8 mouse cellular contexts compared by ENCODE assay signal in the genomic region with DNA sequence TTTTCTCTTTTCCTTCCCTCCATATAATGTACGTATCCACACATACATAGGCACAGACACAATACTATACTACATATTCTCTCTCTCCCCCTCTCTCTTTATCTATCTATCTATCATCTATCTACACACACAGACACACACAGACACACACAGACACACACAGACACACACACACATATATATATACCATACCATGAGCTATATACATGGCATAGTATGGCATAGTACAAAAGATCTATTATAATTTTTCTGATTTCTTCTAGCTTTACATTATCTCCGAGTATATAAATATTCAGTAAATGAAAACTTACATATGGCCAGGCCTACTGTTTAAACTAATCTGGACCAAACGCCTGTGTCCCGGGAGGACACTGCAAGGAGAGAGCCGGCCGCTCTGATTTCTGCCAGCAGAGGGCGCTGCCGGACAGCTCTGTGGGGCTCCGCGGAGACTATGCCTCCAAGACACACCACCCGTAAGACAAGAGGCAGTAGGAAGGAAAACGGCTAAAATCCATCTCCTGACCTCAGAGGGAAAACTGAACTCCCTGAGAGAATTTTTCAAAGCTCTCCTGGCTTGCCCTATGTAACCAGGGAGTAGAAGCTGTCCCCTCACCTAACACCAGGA. TPM values are rescaled to one million over a fixed set of nuclear protein-coding genes. Genes with fewer than 3 reads are reported as not detected.
A peak's percentile ranks its signal among the peaks of the same experiment; 100 is the strongest.
DNase-seq lines count a peak whose midpoint lies in the region; ATAC-seq and TF ChIP-seq lines count a peak whose summit lies in the region.

No protein-coding gene starts in this region.

- intact Hi-C loops in gastrocnemius, postnatal 36 days (cut with DNase I), result loop anchor here (5.0 to 10.0 kb wide), 2 partner anchors 53 to 120 kb away; no protein-coding TSS in a partner anchor
- intact Hi-C loops in left cerebral cortex, postnatal 4 days (cut with DNase I), result loop anchor here (5.0 kb wide), 2 partner anchors 153 to 253 kb away; a partner anchor contains a TSS

- no peaks in the 10 kb centered on the region for H3K9me3 ChIP-seq in intestine, postnatal 0 days (ENCODE audit: control insufficient read depth)
- H3K9me3 ChIP-seq in midbrain, embryonic 12.5 days, result no peaks in the 10 kb centered on the region

- no peaks in the 10 kb centered on the region for H3K27me3 ChIP-seq in intestine, postnatal 0 days (replicated peaks; ENCODE audit: control insufficient read depth, insufficient read depth, low read length)
- H3K27me3 ChIP-seq in midbrain, embryonic 12.5 days, result no peaks in the 10 kb centered on the region

- ATAC-seq in intestine, postnatal 0 days, result peak; percentile 68
- ATAC-seq in midbrain, embryonic 12.5 days (ENCODE audit: low FRiP score, low read depth), result peak; percentile 76

- no peak overlapping the region for H3K9ac ChIP-seq in intestine, postnatal 0 days (ENCODE audit: low read depth, low read length)
- no peak overlapping the region for H3K9ac ChIP-seq in midbrain, embryonic 12.5 days (replicated peaks)

- TF ChIP-seq CTCF in intestine, postnatal 0 days (IDR thresholded peaks at IDR 0.05; ENCODE audit: low read depth), result peak; percentile 97

- H3K4me2 ChIP-seq in intestine, postnatal 0 days (replicated peaks; ENCODE audit: low read depth), result no peak overlapping the region
- H3K4me2 ChIP-seq in midbrain, embryonic 12.5 days (replicated peaks), result no peak overlapping the region

- H3K4me1 ChIP-seq in intestine, postnatal 0 days (replicated peaks; ENCODE audit: control insufficient read depth, insufficient read depth, low read length), result no peaks in the 10 kb centered on the region
- peaks cover 8% of the 10 kb centered on the region for H3K4me1 ChIP-seq in midbrain, embryonic 12.5 days

- no peaks in the 10 kb centered on the region for H3K36me3 ChIP-seq in intestine, postnatal 0 days (ENCODE audit: control insufficient read depth, insufficient read depth)
- no peaks in the 10 kb centered on the region for H3K36me3 ChIP-seq in midbrain, embryonic 12.5 days

- H3K4me3 ChIP-seq in intestine, postnatal 0 days (ENCODE audit: low read depth, low read length), result no peak overlapping the region
- H3K4me3 ChIP-seq in midbrain, embryonic 12.5 days, result no peak overlapping the region

- no peak overlapping the region for H3K27ac ChIP-seq in intestine, postnatal 0 days (ENCODE audit: low read depth, low read length)
- no peak overlapping the region for H3K27ac ChIP-seq in midbrain, embryonic 12.5 days (replicated peaks)

- 9% methylated on average over 12 of the region's 12 CpGs for WGBS in intestine, postnatal 0 days
- WGBS in midbrain, embryonic 12.5 days, result 9% methylated on average over 12 of the region's 12 CpGs

- DNase-seq in adrenal gland, adult 18-20 months (ENCODE audit: low spot score in 2 of 2), result peak; percentile 92 to 95
- peak; percentile 89 for DNase-seq in embryo, embryonic 11 days
- peak; percentile 79 to 87 for DNase-seq in gastrocnemius, postnatal 36 days
- peak; percentile 94 for DNase-seq in left cerebral cortex, postnatal 4 days
- DNase-seq in right cerebral cortex, postnatal 4 days, result peak; percentile 99
- DNase-seq in yolk sac, embryonic 10.5 days (ENCODE audit: low spot score), result peak; percentile 71

RNA-seq across cellular contexts. Expression of a gene that starts 7.2 kb away (rescaled TPM):
- 1,000 to 10,000 TPM in 1 of 2 experiments, 100 to 1,000 TPM in 1; 976 to 2,135 TPM for total RNA-seq in adrenal gland, adult 18-20 months (2021)
- total RNA-seq in gastrocnemius, postnatal 36 days (2021), result 10 to 100 TPM; 15.4 to 23.9 TPM
- polyA plus RNA-seq in intestine, postnatal 0 days (2015; fragmentation: Nextera tagmentation; extraction: Ambion mirVana), result 1.6 and 2.4 TPM in 2 replicates
- total RNA-seq in left cerebral cortex, postnatal 4 days (2021), result 1 to 10 TPM; 2.4 to 2.6 TPM
- polyA plus RNA-seq in midbrain, embryonic 12.5 days (2016; fragmentation: Nextera tagmentation; extraction: Ambion mirVana), result 0.37 and 0.65 TPM in 2 replicates

RNA-seq across cellular contexts. Expression of a gene that starts 24.9 kb away (rescaled TPM):
- total RNA-seq in adrenal gland, adult 18-20 months (2021), result 100 to 1,000 TPM; 276 to 365 TPM
- total RNA-seq in gastrocnemius, postnatal 36 days (2021), result 100 to 1,000 TPM; 297 to 299 TPM
- 517 and 549 TPM in 2 replicates for polyA plus RNA-seq in intestine, postnatal 0 days (2015; fragmentation: Nextera tagmentation; extraction: Ambion mirVana)
- 100 to 1,000 TPM; 249 to 255 TPM for total RNA-seq in left cerebral cortex, postnatal 4 days (2021)
- 344 and 345 TPM in 2 replicates for polyA plus RNA-seq in midbrain, embryonic 12.5 days (2016; fragmentation: Nextera tagmentation; extraction: Ambion mirVana)

RNA-seq across cellular contexts. Expression of a gene that starts 26.4 kb away (rescaled TPM):
- total RNA-seq in adrenal gland, adult 18-20 months (2021), result 1 to 10 TPM; 1.5 to 2.0 TPM
- not detected for total RNA-seq in gastrocnemius, postnatal 36 days (2021)
- polyA plus RNA-seq in intestine, postnatal 0 days (2015; fragmentation: Nextera tagmentation; extraction: Ambion mirVana), result 4.8 and 5.3 TPM in 2 replicates
- 1 to 10 TPM in 1 of 2 experiments, under 1 TPM in 1; 0.93 to 1.1 TPM for total RNA-seq in left cerebral cortex, postnatal 4 days (2021)
- 0.96 and 1.4 TPM in 2 replicates for polyA plus RNA-seq in midbrain, embryonic 12.5 days (2016; fragmentation: Nextera tagmentation; extraction: Ambion mirVana)

RNA-seq across cellular contexts. Expression of a gene that starts 53.3 kb away (rescaled TPM):
- 10 to 100 TPM; 14.0 to 15.2 TPM for total RNA-seq in adrenal gland, adult 18-20 months (2021)
- total RNA-seq in gastrocnemius, postnatal 36 days (2021), result 1 to 10 TPM; 3.0 to 3.4 TPM
- 14.5 and 15.7 TPM in 2 replicates for polyA plus RNA-seq in intestine, postnatal 0 days (2015; fragmentation: Nextera tagmentation; extraction: Ambion mirVana)
- total RNA-seq in left cerebral cortex, postnatal 4 days (2021), result 10 to 100 TPM in 1 of 2 experiments, 1 to 10 TPM in 1; 9.4 to 12.4 TPM
- 29.8 and 31.1 TPM in 2 replicates for polyA plus RNA-seq in midbrain, embryonic 12.5 days (2016; fragmentation: Nextera tagmentation; extraction: Ambion mirVana)

RNA-seq across cellular contexts. Expression of a gene that starts 56.0 kb away (rescaled TPM):
- 10 to 100 TPM; 52.0 to 56.0 TPM for total RNA-seq in adrenal gland, adult 18-20 months (2021)
- 10 to 100 TPM; 21.6 to 23.2 TPM for total RNA-seq in gastrocnemius, postnatal 36 days (2021)
- 14.3 and 15.9 TPM in 2 replicates for polyA plus RNA-seq in intestine, postnatal 0 days (2015; fragmentation: Nextera tagmentation; extraction: Ambion mirVana)
- total RNA-seq in left cerebral cortex, postnatal 4 days (2021), result 10 to 100 TPM; 31.8 to 34.8 TPM
- 50.1 and 53.3 TPM in 2 replicates for polyA plus RNA-seq in midbrain, embryonic 12.5 days (2016; fragmentation: Nextera tagmentation; extraction: Ambion mirVana)

Comparison
In these comparisons a context has a peak if more than half of its experiments do, and no peak if none do; other contexts are left out.
1. RNA of a gene that starts 7.2 kb away (total RNA-seq): 976 to 2,135 TPM in adrenal gland, adult 18-20 months; 15.4 to 23.9 TPM in gastrocnemius, postnatal 36 days and 2.4 to 2.6 TPM in left cerebral cortex, postnatal 4 days; every median in the first group is over 10 times any median in the second.
2. Peak in every context shown above with its lines, with median percentiles within 50 percentile points of each other: DNase-seq.